Mouse (Mus musculus) kidney, postnatal 14 days (tissue): ENCODE measurements around the gene Abcb8.

ENCODE experiments used
- DNase-seq: peaks from one replicate; pipeline ENCODE4 v3.0.0; 2022; ENCODE audit warnings: mixed read lengths

The Abcb8 gene

DNA sequence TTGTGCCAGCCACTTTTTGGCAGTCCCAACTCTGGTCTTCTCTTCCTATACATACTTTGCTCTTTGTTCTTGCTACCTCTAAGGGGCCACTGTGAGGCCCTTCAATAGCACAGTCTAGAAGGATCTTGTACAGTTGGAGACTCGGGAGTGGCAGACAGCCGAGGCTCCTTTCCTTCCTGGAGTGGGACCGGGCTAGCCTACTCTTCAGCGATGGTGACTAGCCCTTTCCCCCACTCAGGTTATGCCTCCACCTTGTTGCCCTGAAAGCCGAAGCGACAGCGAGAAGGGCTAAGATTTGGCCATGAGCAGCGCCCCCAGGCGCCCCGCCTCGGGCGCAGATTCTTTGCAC lies 33.8 kb downstream of the Abcb8 start:
- DNase-seq = no peak

DNA sequence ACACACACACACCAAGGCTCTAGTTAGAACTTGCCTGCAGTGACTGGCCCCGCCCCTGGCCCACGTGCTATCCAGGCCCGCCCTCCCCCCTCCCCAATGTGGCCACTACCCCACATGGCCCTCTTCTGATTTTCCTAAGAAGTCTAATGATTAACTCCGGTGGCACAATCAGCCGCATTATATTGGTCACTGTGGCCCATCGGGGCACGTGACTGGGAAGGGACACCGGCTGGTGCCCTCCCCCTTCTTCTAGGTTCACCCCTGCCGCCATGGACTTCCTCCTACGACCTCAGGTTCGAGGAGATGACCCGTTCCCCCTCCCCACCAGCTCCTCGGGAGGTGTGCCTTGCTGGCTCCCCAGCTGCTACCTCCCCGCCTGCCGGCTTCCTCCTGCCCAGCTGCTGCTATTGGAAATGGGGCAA lies 34.5 kb downstream of the Abcb8 start:
- peak; percentile 87 for DNase-seq

DNA sequence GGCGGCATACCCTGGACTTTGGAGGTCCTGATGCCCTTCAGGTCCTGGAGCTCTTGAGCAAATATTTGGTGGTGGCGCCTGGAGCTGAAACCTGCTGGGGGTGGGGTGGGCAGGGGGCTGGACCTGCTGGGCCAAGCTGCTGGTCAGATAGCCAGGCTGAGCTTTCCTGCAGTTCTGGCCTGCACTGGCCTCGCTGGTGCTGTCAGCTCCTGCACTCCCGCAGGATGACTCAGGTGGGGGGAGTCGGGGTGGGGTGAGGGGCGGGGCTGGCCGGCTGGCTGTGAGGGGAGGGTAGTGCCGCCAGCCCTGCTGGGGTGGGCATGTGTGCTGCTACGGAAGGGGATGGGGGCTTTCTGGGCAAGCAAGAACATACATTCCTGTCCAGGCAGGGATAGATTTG lies 35.1 kb downstream of the Abcb8 start:
- DNase-seq = no peak

DNA sequence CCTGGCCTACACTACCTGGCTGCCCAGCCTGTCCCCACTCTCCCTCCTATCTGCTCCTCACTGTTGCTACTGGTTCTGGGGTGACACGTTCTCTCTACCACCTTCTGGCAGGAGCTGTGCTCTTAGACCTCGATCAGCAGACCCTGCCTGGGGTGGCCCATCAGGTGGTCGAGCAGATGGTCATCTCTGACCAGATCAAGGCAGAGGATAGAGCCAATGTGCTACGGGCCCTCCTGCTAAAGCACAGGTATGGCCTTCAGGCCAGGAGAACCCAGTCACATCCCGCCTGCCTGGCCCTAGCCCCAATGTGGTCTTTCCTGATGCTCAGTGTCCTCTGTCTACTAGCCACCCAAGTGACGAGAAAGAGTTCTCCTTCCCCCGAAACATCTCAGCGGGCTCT lies 40.5 kb downstream of the Abcb8 start:
- DNase-seq = no peak

DNA sequence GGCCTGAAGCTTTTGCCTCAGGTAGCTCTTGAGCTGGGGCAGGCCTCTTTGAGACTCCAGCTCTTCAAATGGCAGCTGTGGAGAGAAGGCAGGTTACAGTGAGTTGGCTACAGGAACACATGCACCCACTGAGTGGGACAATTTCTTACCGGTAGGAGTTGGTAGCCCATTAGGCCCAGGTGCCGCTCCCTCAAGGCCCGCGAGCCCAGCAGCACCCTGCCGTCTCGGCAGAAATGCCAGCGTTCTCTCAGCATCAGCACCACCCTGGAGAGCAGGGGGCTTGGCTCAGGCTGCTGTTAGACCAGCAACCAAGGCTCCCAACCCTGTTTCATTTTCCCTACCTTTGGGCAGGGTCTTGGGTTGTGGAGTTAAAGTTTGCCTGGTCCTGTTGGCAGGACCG lies 47.7 kb downstream of the Abcb8 start:
- no peak for DNase-seq

DNA sequence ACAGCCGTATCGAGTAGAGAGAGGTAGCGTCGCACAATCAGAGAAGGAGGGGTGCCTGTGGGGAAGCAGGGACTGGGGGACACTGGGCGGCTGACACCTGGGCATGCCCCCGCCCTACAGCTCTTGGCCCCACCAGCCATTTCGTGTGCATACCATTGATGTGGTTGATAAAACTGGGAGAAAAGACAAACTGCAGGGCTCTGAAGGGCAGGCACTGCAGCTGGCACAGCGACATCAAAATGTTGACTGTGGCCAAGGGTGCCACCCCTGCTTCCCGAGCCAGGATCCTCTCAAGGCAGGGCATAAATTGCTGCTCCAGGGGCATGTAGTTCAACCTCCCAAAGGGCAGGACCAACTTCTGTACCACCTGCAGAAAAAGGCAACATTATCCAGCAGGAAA lies 48.6 kb downstream of the Abcb8 start:
- DNase-seq = no peak

DNA sequence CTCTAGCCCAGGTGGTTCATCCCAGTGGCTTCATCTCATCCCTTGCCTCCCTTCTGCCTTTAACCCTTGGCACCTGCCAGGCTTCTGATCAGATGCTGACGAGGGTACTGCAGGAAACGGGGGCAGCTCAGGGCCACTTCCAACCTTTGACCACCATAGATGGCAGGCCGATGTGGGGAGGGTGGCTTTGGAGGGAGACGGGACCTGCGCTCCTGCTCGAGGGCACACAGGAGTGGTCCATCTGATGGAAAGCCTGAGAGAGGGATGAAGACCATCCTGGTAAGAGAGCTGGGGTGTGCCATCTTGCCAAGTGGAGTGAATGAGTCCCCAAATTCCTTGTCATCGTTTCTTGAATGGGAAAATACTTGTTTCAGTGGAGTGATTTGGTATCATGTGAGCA lies 49.7 kb downstream of the Abcb8 start:
- DNase-seq = no peak

DNA sequence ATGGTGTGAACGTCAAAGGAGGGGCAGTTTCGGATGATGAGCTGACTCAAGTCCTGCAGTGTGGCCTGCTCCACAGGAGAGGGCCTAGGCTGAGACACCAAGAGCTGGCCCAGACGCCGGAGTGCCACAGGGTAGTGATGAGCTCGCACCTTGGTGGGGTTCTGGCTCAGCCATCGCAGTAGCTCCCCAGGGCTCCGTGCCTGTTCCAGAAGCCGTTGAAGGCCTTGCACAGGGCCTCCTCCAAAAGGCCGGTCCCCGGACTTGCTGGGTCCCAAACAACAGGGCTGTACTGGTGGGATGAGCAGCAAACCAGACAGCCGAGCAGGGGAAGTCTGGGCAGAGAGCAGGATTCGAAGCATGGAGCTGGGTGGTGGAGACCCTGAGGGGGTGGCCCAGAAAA lies 50.5 kb downstream of the Abcb8 start:
- DNase-seq = no peak

DNA sequence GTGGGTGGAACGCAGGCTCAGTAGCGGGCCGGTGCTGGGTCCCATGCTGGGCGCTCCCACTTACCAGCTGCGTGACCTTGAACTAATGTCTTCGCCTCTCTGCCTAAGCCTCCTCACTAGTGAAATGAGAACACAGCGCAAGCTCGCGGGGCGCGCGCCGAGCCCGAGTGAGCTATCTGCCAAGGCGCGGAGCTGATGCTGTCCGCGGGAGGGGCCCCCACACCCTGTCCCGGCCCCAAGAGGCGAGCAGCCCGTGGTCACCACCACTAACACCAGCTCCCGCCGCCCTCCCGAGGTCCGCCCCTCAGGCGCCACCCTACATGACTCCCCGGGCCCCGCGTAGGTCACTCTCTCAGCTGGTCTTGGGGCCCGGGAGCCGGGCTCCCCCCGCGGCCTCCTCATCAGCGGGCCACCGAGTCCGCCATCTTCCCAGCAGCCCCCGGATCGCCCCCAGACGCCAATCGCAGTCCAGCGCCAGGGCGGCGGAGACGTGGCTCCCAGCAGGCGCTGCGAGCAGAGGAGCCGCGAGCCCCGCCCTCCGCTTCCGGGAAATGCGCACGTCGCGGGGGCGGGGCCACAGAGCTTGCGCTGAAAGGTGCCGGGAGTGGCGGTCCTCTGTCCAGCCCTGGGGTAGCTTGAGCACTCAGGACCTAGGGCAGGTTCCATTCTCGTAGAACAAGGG lies 51.4 kb downstream of the Abcb8 start, which contains the start of gene Fastk:
Fastk (minus strand) TSS at position 542 of the 682 bp plus-strand sequence.
- peak; percentile 97 for DNase-seq

DNA sequence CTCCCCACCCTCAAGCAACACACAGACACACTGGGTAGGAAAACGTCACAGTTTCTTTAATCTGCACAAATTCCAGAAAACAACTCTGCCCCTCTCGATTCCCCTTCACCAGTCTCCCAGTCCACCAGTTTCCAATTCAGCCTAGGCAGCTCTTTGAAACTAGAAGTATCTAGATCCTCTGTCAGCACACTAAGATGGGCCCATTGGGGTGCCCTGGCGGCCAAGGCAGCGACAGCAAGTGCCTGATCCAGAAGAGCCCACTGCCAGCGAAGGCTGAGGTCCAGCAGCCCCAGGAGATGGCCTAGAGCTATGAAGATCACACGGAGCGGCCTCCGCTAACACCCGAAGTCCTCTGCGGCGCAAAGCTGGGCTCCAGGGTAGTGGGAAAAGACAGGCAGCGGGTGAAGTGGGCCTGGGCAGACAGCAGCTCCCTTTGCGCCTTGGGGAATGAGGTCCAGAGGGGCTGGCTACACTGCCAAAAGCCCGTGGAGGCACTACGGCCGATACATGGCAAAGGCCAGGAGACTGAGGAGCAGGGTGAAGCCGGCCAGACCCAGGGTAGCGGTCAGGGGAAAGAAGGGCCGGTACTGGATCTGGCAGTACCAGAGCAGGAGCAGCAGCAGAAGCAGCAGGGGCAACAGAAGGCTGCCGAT lies 52.1 kb downstream of the Abcb8 start:
- DNase-seq = no peak

DNA sequence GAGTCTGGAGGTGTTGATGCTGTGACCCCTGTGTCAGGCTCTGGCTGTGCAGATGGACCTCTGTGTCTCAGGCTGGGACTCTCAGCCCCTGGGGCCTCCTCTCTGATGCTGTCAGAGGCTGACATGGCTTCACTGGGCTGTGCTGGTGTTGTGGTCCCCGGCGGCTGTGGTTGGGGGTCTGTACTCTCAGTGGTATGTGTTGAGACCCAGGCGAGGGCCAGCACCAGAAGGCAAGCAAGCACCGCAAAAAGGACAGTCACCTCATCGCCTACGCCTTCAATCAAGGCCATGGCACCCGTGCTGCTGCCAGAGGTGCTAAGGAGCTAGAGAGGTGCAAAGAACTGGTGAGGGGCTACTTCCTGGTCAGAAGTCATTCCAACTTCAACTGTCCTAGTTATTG lies 53.2 kb downstream of the Abcb8 start:
- no peak for DNase-seq

DNA sequence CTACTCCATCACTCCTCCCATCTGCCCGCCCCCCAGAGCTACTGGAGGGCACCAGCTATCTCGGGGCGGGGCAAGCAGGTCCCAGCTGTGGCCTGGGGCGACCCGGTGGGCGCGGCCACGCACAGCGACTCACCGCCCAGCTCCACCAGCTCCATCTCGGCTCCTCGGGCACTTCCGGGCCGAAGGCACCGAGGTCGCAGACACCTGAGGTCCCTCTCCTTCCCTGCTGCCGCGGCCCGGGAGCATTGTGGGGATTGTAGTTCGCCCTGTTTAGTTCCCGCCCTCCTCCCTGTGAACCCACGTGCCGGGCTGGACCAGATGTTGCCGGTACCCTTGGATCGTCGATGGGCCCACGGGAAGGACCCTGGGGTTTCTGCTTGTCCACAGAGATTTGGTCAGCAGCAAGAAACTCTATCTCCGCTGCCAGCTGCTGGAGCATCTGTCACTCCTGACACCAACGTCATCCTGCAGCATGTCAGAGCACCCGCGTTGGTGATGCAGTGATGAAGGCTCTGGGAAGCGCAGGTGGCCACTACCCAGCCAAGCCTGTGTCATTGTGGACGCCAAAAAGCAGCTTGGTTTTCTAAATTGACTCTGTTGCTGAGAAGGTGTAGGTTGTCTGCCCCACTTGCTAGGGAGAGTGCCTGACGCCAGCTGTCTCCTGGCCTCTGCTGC lies 54.3 kb downstream of the Abcb8 start, which contains the start of gene Tmub1:
Tmub1 (minus strand) TSS at position 231 of the 675 bp plus-strand sequence.
- peak; percentile 91 for DNase-seq

DNA sequence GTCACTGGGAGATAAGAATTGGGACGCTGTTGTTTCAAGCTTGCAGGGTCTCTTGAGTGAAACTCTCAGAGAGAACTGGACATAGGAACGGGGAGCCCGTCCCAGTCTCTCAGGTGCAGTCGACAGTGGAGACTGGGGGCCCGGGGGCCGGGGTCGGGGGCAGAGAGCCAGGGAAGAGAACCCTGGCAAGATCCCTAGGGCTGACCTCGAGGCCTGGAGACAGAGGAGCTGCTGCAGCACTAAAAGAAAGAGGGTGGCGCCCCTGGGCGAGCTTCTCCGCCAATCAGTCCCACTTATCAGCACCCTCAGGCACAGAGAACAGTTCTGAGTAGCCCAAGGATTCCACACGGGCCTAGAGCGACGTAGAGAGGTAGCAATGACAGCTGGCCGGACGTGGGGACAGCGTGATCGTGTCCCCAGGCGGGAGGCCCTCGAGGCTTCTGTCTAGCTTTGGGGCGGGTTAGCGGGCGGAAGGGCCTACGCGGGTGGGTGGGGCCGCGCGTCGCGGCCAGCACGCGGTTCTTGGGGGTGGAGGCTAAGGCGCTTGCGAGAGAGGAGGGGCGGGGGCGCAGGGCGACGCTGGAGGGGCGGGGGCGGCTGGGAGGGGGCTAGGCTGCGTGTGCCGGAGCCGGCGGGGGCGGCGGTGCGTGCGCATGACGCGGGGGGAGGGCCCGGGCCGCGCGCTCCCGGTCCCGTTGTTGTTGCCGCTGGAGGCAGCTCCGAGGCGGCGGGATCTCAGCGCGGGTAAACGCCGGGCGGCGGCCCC lies 58.0 kb downstream of the Abcb8 start:
- DNase-seq = peak; percentile 94

DNA sequence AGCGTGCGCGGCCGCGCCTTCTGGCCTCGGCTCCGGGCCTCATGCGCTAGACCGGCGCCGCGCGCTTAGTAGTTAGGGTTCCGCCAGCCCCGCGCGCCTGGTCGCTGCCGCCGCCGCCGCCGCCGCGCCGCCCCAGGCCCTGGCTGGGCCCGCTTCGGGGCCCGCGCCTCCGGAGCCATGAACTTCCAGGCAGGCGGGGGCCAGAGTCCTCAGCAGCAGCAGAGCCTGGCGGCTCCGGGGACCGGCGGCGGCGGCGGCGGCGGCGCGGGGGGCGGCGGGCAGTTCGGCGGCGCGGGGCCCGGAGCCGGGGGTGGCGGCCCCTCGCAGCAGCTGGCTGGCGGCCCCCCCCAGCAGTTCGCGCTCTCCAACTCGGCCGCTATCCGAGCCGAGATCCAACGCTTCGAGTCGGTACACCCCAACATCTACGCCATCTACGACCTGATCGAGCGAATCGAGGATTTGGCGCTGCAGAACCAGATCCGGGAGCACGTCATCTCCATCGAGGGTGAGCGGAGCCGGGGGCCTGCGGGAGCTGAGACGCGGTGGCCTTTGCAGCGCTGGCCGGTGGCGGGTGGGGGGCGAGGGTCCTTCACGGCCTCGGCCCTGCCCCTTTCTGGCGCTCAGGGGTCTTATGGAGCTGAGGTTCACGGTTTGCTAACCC lies 58.7 kb downstream of the Abcb8 start, which contains the start of gene Agap3:
Agap3 (plus strand) TSS at position 148 of the 661 bp plus-strand sequence.
- DNase-seq = peak; percentile 55

DNA sequence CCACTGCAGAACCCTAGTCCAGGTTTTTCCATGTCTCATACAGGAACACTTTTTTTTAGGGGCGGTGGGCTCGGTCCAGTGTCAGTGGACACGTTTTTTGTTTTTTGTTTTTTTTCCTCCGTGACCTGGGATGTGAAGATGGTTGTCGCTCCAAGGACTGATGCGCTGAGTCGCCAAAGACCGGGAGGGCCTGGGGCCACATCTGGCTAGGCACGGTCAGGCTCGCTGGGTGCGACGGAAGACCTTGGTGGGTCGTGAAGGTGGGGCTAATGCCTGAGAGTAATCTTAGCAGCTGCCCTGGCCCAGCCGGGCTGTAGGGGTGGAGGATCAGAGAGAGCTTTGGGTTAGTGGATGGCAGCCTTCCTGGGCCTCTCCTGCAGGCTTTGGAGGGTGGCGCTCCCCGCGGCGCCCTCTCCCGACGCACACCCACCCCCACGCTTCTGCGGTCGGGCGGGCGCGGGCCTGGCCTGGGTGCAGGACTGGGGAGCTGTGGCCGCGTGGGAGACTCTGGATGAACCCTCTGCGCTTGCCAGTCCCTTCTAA lies 59.3 kb downstream of the Abcb8 start:
- no peak for DNase-seq

DNA sequence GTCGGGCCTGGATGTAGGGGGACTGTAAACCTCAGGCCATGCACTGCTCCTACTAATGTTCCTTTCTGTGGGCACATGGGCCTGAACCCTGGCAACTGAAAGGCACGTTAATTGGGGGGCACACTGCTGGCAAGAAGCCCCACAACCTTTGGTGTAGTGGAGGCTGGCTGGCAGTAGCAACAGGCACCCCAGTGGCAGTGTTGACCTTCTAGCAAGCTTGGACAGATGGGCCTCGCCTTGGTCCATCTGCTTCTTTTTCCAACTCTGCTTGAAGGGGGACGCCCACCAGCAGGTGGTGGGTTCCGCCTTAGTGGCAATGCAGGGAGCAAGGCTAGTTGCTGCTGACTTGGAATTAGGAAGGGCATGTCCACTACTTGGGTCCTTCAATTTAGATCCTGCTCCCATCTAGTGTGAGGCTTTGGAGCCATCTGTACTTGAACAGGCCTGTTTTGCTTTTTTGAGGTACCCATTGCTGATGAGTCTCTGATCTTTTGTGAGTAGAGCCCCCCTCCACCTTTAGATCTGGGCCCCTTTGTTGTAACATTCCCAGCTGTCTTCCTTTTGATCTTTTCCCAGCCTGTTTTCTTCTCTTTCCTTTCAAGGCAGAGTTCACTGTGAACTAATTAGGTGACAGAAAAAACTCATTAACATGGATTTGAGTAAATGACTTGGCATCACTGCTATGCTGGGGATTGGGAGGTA lies 60.0 kb downstream of the Abcb8 start:
- no peak for DNase-seq

DNA sequence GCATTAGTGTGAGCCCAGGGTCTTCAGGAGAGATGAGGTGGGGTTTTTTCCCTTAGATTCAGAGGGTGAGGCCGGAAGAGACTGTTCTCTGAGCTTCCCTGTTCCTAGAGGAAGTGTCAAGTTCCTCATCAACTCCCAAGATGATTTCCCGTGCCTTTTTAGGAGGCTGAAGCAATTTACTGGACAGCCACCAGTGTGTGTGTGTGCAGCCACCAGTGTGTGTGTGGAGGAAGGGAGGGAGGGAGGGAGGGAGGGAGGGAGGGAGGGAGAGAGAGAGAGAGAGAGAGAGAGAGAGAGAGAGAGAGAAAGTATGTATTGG lies 60.5 kb downstream of the Abcb8 start:
- no peak for DNase-seq

DNA sequence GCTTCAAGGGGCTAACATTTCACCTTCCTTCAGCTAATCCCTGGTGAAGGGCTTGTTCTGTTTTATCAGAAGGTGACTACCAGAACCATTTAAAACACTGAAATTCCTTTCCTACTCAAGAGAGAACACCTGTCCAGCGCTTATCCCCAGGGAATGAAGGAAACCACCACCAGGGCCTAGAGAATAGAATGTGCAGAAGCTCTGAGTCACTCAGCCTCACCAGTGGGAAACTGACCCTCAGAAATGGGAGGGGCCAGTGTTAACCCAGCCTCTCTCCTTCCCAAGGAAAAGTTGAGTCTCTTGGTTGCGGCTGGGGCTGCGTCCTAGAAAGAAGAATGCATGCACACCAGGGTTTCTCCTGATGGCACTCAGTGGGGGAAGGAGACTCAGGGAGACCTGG lies 61.6 kb downstream of the Abcb8 start:
- DNase-seq = no peak

DNA sequence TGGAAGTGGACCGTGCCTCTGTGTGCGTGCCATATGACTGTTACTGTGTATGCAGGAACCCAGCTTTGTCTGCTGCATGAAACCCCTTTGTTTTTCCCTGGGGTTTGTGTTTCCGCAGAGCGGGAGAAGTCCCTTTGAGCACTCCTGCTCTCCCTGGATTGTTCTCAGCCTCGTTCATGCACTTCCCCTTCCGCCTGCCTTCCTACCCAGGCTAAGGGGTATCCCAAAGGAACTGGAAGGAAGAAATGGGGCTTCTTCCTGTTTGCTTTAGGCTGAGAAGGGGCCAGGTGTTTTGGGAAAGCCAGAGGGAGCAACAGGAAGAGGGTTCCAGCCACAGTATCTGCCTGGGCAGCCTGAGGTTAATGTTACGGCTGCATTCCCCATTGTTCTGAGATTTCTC lies 62.1 kb downstream of the Abcb8 start:
- DNase-seq = no peak
